Mouse (Mus musculus) C2C12 (cell line): ENCODE data around the gene Msl2.

Experiments used
- CEBPB ChIP-seq: IDR thresholded peaks from one replicate; pipeline ENCODE4 v1.6.1; 2011; ENCODE audit warnings: low read depth, mild to moderate bottlenecking, control low read depth, moderate library complexity
- CTCF ChIP-seq: IDR thresholded peaks from one replicate; pipeline ENCODE4 v1.5.1; 2011; ENCODE audit not compliant: control insufficient read depth, insufficient read depth, insufficient read length
- FOSL1 ChIP-seq: IDR thresholded peaks from one replicate; pipeline ENCODE4 v1.8.0; 2011; ENCODE audit warnings: mild to moderate bottlenecking, low read length; ENCODE audit not compliant: poor library complexity, insufficient read depth, severe bottlenecking
- MAX ChIP-seq: IDR thresholded peaks from one replicate; pipeline ENCODE4 v1.6.1; 2011; ENCODE audit warnings: mild to moderate bottlenecking, control low read depth
- MYOD1 ChIP-seq: IDR thresholded peaks from one replicate; pipeline ENCODE4 v1.6.1; 2011; ENCODE audit warnings: low read depth; ENCODE audit not compliant: control insufficient read depth, insufficient read length
- MYOG ChIP-seq: IDR thresholded peaks from one replicate; pipeline ENCODE4 v1.6.1; 2011; ENCODE audit not compliant: control insufficient read depth, insufficient read length; ENCODE audit errors: extremely low read depth
- USF1 ChIP-seq: IDR thresholded peaks from one replicate; pipeline ENCODE4 v1.6.1; 2011; ENCODE audit warnings: low read depth, mild to moderate bottlenecking, control low read depth, moderate library complexity

DNA sequence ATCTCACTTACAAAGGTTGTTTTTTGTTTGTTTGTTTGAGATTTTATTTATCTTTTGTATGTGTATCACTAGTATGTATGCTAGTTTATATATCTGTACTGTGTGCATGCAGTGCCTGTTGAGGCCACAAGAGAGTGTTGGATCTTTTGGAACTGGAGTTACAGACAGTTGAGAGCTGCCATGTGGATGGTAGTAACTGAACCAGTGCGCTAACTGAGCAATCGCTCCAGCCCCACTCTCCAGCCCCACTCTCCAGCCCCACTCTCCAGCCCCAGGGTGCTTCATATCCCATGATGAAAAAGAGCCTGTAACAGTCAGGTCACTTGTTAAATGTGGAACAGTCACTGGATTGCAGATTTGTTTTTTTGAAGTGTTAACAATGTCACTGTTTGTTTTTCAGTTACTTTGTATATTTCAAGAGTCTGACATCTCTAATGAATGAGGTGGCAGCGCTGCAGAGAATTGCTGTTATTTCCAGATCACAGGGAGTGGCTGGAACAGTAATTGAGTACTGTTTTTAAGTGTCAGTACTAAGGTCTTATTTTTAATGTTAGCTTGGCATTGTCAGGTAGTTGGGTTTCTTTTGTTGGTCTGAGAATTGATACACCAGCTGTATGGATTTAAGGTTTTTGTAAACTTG lies 6.3 kb downstream of the Msl2 start:
- TF ChIP-seq CTCF = no peak
- no peak for TF ChIP-seq USF1
- no peak for TF ChIP-seq CEBPB
- TF ChIP-seq MAX = no peak
- TF ChIP-seq FOSL1 = no peak
- no peak for TF ChIP-seq MYOD1
- TF ChIP-seq MYOG = no peak
